Mouse (Mus musculus) bone marrow macrophage, adult 2 months (primary cell): Measurements from ENCODE around the gene Rps27l. TPM values are rescaled to one million over a fixed set of nuclear protein-coding genes. Genes with fewer than 3 reads are reported as not detected.

Experiments used
- H3K27ac ChIP-seq: 2 replicates; pipeline ENCODE4 v1.5.1; 2012; ENCODE audit warnings: low read depth, low read length; ENCODE audit not compliant: insufficient read depth
- H3K4me1 ChIP-seq: 2 replicates; pipeline ENCODE4 v1.6.1; 2012; ENCODE audit warnings: low read length; ENCODE audit not compliant: control insufficient read depth, insufficient read depth
- H3K4me3 ChIP-seq: 2 replicates; pipeline ENCODE4 v1.5.1; 2012; ENCODE audit warnings: mild to moderate bottlenecking, low read length, moderate library complexity; ENCODE audit not compliant: insufficient read depth
- CTCF ChIP-seq: IDR thresholded peaks from 2 replicates; pipeline ENCODE4 v1.5.1; 2012; ENCODE audit warnings: low read depth, mild to moderate bottlenecking, low read length, moderate library complexity
- POLR2A ChIP-seq: IDR thresholded peaks from 2 replicates; pipeline ENCODE4 v1.6.1; 2012; ENCODE audit warnings: mild to moderate bottlenecking, low read depth, low read length, borderline replicate concordance
- polyA plus RNA-seq: library from polyadenylated mRNA; stranded (reverse); fragments of >200 nt; gene quantifications from 2 replicates; pipeline ENCODE4 v1.2.4, GENCODE M21; 2012; ENCODE audit not compliant: missing spikeins, insufficient read depth, insufficient read length

Rps27l gene
- polyA plus RNA-seq, 1 experiment: 256 TPM

DNA sequence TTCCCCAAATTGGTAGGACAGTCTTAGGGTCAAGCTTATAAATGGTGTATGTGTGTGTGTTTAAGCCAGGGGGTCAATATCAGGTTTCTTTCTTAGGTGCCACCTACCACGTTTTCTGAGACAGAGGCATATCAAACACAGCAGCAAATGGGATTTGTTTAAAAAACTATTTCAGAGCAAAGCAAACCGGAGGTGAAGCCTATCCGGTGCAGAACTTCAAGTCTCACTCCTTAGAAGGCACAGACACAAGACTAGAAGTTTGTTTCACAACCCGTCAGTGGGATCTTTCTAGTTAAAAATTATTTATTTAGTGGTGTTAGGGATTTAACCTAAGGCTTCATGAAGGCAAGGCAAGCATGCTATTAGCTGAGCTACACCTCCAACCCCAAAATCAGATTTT, 725 bp upstream of the Rps27l start:
- no peak for TF ChIP-seq POLR2A
- TF ChIP-seq CTCF: no peak
- peak overlapping the region; percentile 66 for H3K4me3 ChIP-seq
- H3K27ac ChIP-seq: peak overlapping the region; percentile 77
- peaks cover 6% of the 10 kb centered on the region; the same call in 1 of the 2 replicates for H3K4me1 ChIP-seq

DNA sequence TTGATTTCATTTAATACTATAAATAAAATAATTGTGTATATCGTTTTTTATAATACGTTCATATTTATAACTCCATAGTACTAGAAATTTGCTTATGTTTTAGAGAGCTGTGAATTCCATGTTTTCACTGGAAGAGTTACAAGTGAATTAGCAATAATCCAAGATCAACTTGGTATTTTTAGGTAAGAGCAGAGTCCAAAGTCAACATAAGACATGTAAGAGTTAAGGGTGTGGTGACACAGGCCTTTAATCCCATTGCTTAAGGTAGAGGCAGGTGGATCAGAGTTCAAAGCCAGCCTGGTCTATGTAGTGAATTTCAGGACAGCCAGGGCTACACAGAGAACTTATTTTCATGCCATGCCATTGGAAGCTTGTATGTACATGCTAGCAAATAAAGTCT, 2.6 kb downstream of the Rps27l start:
- Histone ChIP-seq H3K4me1 (peaks cover 6% of the 10 kb centered on the region; the same call in 1 of the 2 replicates), H3K4me3 (no peak overlapping the region), H3K27ac (no peak overlapping the region)
- no peak for TF ChIP-seq POLR2A
- TF ChIP-seq CTCF: no peak

DNA sequence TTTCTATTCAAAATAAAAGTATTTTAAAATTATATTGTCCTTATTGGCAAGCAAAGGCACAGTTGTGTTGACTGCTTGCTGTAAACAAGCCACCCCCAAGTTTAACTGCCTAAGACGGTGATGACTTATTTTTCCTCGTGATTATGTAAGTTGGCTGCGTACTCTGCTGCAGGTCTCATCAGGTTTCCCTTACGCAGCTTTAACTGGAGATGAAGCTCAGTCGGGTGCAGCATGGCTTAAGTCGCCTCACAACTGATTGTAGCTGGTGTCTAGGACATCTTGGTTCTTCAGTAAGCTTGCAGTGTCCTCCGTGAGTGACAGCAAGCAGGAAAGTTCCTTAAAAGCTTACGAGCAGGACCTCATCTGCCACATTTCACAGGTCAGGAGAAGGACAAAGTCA, 6.4 kb downstream of the Rps27l start:
- 0 out of 2 replicates have a peak, but pooled peaks cover 2% of the 10 kb centered on the region for H3K4me1 ChIP-seq
- no peak overlapping the region for H3K27ac ChIP-seq
- TF ChIP-seq CTCF (no peak), POLR2A (no peak)
- no peak overlapping the region for H3K4me3 ChIP-seq

DNA sequence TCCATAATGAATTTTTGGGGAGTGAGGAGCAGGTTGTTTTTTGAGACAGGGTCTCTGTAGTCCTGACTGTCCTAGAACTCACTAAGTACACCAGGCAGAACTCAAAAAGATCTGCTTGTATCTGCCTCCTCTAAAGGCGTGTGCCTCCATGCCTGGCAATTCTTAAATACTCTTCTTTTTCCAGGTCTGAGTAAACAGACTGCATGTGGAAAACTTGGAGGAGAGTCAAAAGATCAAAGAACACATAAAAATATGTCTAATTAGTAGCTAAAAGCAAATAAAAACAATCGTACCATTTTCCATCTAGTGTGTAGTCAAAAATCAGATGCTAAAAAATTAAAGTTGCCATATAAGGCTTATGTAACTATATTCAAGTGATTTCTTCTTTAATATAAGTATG, 7.0 kb downstream of the Rps27l start:
- TF ChIP-seq POLR2A (no peak), CTCF (no peak)
- H3K27ac ChIP-seq: no peak overlapping the region
- no peaks in the 10 kb centered on the region for H3K4me1 ChIP-seq
- no peak overlapping the region for H3K4me3 ChIP-seq

DNA sequence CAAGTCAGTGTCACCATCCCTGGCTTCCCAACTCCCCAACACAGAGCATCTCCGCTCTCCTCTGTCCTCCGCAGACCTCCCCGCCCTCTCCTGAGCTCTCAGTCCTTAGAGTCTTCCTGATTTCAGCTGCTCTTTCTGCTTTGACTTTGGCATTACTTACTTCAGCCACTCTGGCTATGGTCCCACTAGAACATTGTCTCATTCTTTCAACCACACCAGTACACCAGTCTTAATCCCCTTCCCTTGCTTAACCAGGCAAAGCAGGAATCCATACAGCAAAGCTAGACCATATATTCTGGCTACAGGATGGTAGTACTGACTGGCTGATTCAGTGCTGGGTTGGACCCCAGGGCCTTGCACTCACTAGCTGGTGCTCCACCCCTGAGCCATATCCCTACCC, 11.6 kb downstream of the Rps27l start:
- Histone ChIP-seq H3K4me1 (no peaks in the 10 kb centered on the region), H3K4me3 (no peak overlapping the region)
- TF ChIP-seq POLR2A (no peak), CTCF (no peak)

DNA sequence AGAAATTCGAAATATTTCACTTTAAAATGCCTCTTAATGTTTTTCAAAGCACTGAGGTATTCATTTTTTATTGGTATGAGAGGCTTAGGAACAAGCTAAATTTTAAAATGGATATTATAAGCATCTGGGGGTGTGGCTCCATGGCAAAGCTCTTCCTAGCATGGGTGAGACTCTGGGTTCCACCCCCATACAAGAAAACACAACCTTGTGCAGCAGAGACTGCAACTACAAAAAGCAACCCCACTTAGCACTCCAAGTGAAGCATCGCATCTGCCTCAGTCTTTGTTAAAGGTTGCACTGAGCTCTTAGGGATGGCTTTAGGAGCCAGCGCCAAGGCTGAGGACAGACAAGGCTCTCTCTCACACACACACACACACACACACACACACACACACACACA, 15.6 kb downstream of the Rps27l start:
- no peak for TF ChIP-seq CTCF
- TF ChIP-seq POLR2A: no peak
- H3K4me3 ChIP-seq: no peak overlapping the region
- H3K4me1 ChIP-seq: no peaks in the 10 kb centered on the region
- H3K27ac ChIP-seq: no peak overlapping the region

More for the DNA sequence above, 11.6 kb downstream of the Rps27l start:
- H3K27ac ChIP-seq: no peak overlapping the region

DNA sequence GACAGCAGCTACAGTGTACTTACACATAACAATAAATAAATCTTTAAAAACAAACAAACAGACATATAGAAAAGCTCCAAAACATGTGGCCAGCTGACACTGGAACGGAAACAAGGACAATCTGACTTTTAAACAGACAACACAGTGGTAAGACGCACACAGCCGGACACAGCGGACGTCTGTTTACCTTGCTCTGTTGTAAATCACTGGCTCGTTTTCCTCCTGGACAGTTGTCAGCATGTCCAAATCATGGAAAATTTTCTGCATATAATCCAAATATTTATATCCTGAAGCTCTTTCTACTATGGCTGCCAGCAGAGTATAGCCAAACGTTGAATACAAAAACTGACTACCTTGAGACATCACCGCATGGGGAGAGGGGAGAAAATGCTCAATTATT, 21.6 kb downstream of the Rps27l start:
- Histone ChIP-seq H3K4me1 (no peaks in the 10 kb centered on the region), H3K27ac (no peak overlapping the region), H3K4me3 (no peak overlapping the region)
- TF ChIP-seq POLR2A: no peak
- no peak for TF ChIP-seq CTCF

DNA sequence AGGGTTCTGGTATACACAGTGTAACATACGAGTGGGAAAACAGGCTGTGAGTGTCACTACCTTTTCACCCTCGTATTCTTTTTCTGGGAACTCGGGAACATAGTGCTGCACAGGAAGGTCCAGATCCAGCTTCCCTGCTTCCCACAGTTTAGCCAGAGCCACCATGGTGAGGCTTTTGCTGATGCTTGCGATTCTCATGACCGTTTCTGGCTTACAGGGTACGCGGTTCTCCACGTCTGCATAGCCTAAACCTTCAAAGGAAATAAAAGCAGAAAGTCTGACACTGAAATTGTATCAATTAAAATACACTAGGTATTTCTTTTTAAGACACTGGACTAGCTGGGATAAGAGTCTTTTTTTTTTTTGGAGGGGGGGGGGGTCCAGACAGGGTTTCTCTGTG, 25.2 kb downstream of the Rps27l start:
- no peak overlapping the region for H3K4me3 ChIP-seq
- H3K27ac ChIP-seq: no peak overlapping the region
- peaks cover 6% of the 10 kb centered on the region for H3K4me1 ChIP-seq
- TF ChIP-seq POLR2A: no peak
- TF ChIP-seq CTCF: no peak

DNA sequence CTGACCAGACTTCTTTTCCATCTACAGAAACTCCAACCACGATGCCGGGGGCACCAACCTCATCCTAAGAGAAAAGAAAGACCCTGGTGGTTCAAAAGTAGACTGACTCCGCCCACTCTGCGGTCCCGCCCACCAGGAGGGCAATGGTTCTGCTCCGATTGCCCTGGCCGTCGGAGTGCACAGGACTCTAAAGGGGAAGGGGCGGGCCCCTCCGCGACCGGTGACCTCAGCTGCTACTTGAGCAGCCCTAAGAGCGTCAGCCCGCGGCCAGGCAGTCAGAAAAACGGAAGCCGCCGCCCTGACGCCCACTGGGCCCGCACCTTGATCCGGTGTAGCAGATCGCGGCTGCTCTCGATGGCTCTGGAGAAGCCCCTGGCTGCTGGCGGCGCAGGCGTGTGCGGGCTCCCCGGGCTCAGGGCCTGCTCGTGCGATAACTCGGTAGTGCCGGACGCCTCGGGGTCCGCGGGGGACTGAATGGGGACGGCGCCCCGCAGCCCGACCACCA, 28.9 kb downstream of the Rps27l start:
- Histone ChIP-seq H3K27ac (peak overlapping the region; percentile 56), H3K4me3 (peak overlapping the region; percentile 83), H3K4me1 (peaks cover 27% of the 10 kb centered on the region)
- TF ChIP-seq CTCF (no peak), POLR2A (no peak)

DNA sequence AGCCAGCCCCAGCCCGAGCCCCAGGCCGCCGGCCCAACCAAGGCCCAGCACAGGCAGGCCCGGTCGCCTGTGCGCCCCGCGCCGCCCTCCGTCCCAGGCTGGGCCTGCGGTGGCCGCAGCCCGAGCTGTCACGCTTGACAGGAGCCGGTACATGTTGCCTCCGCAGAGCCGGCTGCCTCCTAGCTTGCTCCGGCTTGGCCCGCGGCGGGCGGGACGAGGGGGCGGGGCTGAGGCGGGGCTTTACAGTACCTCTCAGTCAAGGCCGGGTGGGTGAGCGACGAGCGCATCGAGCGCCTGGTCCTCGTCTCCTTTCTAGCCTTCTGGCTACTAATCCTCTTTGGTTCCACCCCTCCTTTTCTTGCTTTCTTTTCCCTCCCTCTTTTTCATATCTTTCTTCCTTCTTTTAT, 29.4 kb downstream of the Rps27l start, which contains the start of gene Lactb:
Gene Lactb, minus strand, starts transcription at position 246 of the 407 bp plus-strand sequence.
- peak within 1 kb of the TSS; percentile 83 for H3K4me3 ChIP-seq
- no peak for TF ChIP-seq POLR2A
- no peak for TF ChIP-seq CTCF
- H3K4me1 ChIP-seq: peaks cover 27% of the 10 kb centered on the region
- H3K27ac ChIP-seq: peak within 1 kb of the TSS; percentile 56
